Mouse (Mus musculus): ENCODE data around the gene Ap5s1.
"Not testable (repeated sequence)": the region's sequence is repeated elsewhere in the genome, so short reads cannot be mapped to it uniquely, and the experiment has no call there.

Gene Ap5s1

DNA sequence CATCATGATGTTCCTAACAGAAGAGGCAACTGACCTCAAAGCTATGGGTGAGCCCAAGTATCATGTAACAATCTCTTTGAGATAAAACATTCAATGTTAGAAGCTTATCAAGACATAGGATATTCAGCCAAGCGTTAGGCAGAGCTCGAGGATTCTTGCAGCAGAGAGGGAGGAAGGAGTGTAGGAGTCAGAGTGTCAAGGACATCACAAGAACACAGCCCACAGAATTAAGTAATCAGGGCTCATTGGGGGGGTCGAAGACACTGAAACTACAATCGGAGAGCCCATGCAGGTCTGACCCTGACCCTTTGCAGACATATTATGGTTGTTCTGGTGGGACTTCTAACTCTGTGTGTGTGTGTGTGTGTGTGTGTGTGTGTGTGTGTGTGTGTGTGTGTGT lies 13.2 kb downstream of the Ap5s1 start:
- Histone ChIP-seq H3K9me3 (ENCODE audit: low read length) (no peaks in the 10 kb centered on the region), H3K4me3 (replicated peaks; ENCODE audit: low read length) (no peak overlapping the region), H3K4me1 (replicated peaks; ENCODE audit: low read depth, low read length) (peaks cover 32% of the 10 kb centered on the region), H3K36me3 (ENCODE audit: insufficient read depth, low read length) (no peaks in the 10 kb centered on the region), H3K27me3 (ENCODE audit: insufficient read depth, low read length) (no peaks in the 10 kb centered on the region)
- TF ChIP-seq CTCF (conservative IDR thresholded peaks at IDR 0.05; ENCODE audit: low read length) (no peak), NANOG (IDR thresholded peaks at IDR 0.05; ENCODE audit: borderline replicate concordance, low read length) (no peak), POU5F1 (IDR thresholded peaks at IDR 0.05; ENCODE audit: borderline replicate concordance, low read length) (no peak)

DNA sequence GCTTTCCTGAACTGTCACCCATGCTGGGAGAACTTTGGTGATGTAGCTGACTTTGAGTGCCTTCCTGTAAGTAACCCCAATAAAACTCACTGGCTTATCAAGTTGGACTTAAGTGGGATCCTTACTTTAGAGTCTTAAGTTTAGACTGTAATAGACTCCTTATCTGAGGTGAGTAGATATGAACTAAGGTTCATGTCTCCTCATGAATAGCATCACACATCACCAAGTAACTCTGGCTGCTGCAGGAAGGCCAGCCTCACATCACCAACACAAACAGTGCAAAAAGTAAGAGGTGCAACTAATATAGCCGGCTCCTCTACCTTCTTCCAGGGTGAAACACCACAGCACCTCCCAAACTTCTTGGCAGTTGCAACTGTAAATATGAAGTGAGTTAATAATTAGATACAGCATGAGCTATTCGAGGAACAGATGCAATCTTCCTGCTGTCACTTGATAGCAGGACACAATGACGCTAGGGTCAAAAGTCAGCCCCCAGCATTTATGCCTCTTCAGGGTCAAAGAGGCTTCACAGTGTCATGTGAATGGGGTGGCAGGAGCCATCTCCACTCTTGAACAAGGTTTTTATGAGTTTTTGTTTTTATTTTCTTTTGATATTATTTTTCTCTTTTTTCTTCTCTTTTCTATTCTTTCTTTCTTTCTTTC lies 15.1 kb downstream of the Ap5s1 start:
- TF ChIP-seq NANOG (IDR thresholded peaks at IDR 0.05; ENCODE audit: borderline replicate concordance, low read length) (no peak), POU5F1 (IDR thresholded peaks at IDR 0.05; ENCODE audit: borderline replicate concordance, low read length) (no peak), CTCF (conservative IDR thresholded peaks at IDR 0.05; ENCODE audit: low read length) (no peak)
- Histone ChIP-seq H3K9me3 (ENCODE audit: low read length) (no peaks in the 10 kb centered on the region), H3K4me3 (replicated peaks; ENCODE audit: low read length) (no peak overlapping the region), H3K36me3 (ENCODE audit: insufficient read depth, low read length) (no peaks in the 10 kb centered on the region), H3K4me1 (replicated peaks; ENCODE audit: low read depth, low read length) (peaks cover 25% of the 10 kb centered on the region), H3K27me3 (ENCODE audit: insufficient read depth, low read length) (no peaks in the 10 kb centered on the region)

DNA sequence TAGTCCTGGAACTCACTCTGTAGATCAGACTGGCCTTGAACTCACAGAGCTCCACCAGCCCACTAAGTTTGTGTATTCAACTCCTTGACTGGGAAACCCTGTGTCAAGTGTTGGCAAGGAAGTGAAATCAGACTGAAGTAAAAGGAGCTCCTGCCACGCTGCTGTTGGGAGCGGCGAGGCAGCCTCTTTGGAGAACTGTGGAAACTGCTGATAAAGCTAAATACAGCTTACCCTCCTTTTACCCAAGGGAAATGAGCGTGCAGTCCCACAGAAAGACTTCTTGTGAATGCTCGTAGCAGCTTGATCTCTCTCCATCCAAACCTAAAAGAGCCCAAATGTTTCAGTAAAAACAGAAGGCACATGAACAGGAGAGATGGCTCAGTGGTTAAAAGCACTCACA lies 15.7 kb downstream of the Ap5s1 start:
- Histone ChIP-seq H3K9me3 (ENCODE audit: low read length) (no peaks in the 10 kb centered on the region), H3K27me3 (ENCODE audit: insufficient read depth, low read length) (no peaks in the 10 kb centered on the region), H3K4me1 (replicated peaks; ENCODE audit: low read depth, low read length) (peaks cover 20% of the 10 kb centered on the region), H3K4me3 (replicated peaks; ENCODE audit: low read length) (no peak overlapping the region), H3K36me3 (ENCODE audit: insufficient read depth, low read length) (no peaks in the 10 kb centered on the region)
- TF ChIP-seq NANOG (IDR thresholded peaks at IDR 0.05; ENCODE audit: borderline replicate concordance, low read length), result no peak
- TF ChIP-seq CTCF (conservative IDR thresholded peaks at IDR 0.05; ENCODE audit: low read length), result no peak
- no peak for TF ChIP-seq POU5F1 (IDR thresholded peaks at IDR 0.05; ENCODE audit: borderline replicate concordance, low read length)

DNA sequence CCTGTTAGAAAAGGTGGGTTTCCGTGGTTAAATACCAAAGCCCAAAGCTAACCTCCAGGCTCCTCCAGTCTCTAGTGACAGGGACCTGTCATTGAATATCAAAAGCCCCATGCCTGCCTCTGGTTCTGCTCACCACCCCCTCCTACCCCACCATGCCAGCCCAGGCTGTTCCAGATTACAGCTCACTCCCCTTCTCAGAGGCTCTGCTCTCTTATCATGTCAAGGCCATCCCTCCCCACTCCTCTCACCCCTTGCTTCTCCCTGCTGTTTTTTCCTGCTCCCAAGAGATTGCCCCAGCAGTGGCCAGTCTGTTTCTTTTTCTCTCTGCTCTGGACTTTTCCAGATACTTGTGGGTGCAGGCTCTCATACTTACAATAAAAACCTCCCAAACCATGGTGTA lies 16.7 kb downstream of the Ap5s1 start:
- H3K9me3 ChIP-seq (ENCODE audit: low read length), result no peaks in the 10 kb centered on the region

DNA sequence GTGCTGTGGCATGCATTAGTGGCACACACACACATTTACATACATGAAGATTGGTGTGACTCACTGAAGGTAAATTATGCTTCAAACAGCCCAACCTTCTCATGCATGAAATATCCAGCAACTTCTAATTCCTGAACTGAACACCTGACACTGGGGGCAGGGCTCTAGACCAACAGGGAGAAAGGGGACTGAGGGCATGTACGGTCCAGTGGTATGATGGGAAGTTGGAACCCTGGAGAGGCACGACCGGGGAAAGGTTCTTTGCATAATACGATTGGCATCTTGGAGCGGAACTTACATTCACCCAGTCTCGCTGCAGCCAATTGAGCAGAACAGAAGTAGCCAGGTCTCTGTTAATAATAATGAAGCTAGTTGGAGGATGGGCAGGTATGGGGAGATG lies 18.3 kb downstream of the Ap5s1 start:
- Histone ChIP-seq H3K4me3 (replicated peaks; ENCODE audit: low read length) (no peak overlapping the region), H3K36me3 (ENCODE audit: insufficient read depth, low read length) (no peaks in the 10 kb centered on the region), H3K4me1 (replicated peaks; ENCODE audit: low read depth, low read length) (peaks cover 15% of the 10 kb centered on the region), H3K9me3 (ENCODE audit: low read length) (no peaks in the 10 kb centered on the region), H3K27me3 (ENCODE audit: insufficient read depth, low read length) (no peaks in the 10 kb centered on the region)
- no peak for TF ChIP-seq CTCF (conservative IDR thresholded peaks at IDR 0.05; ENCODE audit: low read length)
- no peak for TF ChIP-seq POU5F1 (IDR thresholded peaks at IDR 0.05; ENCODE audit: borderline replicate concordance, low read length)
- no peak for TF ChIP-seq NANOG (IDR thresholded peaks at IDR 0.05; ENCODE audit: borderline replicate concordance, low read length)

More for the DNA sequence above, 16.7 kb downstream of the Ap5s1 start:
- H3K4me1 ChIP-seq (replicated peaks; ENCODE audit: low read depth, low read length), result peaks cover 9% of the 10 kb centered on the region
- no peak overlapping the region for H3K4me3 ChIP-seq (replicated peaks; ENCODE audit: low read length)
- no peak for TF ChIP-seq POU5F1 (IDR thresholded peaks at IDR 0.05; ENCODE audit: borderline replicate concordance, low read length)
- TF ChIP-seq CTCF (conservative IDR thresholded peaks at IDR 0.05; ENCODE audit: low read length), result no peak
- no peak for TF ChIP-seq NANOG (IDR thresholded peaks at IDR 0.05; ENCODE audit: borderline replicate concordance, low read length)
- H3K36me3 ChIP-seq (ENCODE audit: insufficient read depth, low read length), result no peaks in the 10 kb centered on the region
- no peaks in the 10 kb centered on the region for H3K27me3 ChIP-seq (ENCODE audit: insufficient read depth, low read length)

DNA sequence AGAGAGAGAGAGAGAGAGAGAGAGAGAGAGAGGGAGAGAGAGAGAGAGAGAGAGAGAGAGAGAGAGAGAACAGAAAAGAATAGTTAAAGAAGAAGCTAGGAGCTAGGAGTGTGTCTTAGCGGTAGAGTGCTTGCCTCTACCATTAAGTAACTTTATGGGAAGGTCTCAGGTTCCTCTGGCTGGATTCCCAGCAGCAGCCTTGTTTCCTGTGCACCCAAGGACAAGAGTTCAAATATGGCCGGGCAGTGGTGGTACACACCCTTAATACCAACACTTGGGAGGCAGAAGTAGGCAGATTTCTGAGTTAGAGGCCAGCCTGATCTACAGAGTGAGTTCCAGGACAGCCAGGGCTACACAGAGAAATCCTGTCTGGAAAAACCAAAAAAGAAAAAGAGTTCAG lies 19.8 kb downstream of the Ap5s1 start:
- not testable (repeated sequence) for H3K36me3 ChIP-seq (ENCODE audit: insufficient read depth, low read length); H3K4me3 ChIP-seq (replicated peaks; ENCODE audit: low read length); H3K27me3 ChIP-seq (ENCODE audit: insufficient read depth, low read length); H3K9me3 ChIP-seq (ENCODE audit: low read length)
- H3K4me1 ChIP-seq (replicated peaks; ENCODE audit: low read depth, low read length), result peaks cover 21% of the 10 kb centered on the region

DNA sequence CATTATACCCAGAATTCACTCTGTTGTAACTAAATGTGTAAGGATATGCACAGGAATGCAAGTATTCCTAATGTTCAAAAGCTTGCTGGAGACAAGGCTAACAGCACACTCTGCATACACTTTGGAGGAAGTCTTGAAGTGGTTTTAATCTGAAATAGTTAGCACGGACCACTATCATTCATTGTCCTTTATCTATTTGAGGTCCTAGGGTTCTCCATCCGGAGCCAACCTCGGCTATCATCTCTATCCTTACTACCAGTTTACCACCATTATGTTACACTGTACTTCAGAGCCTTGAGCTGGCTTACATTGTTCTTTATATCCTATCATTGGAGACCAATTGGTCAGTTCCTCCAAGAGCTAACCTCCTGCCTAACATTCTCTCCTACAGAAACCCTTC lies 20.4 kb downstream of the Ap5s1 start:
- no peaks in the 10 kb centered on the region for H3K36me3 ChIP-seq (ENCODE audit: insufficient read depth, low read length)
- no peak for TF ChIP-seq POU5F1 (IDR thresholded peaks at IDR 0.05; ENCODE audit: borderline replicate concordance, low read length)
- TF ChIP-seq CTCF (conservative IDR thresholded peaks at IDR 0.05; ENCODE audit: low read length), result no peak
- no peak for TF ChIP-seq NANOG (IDR thresholded peaks at IDR 0.05; ENCODE audit: borderline replicate concordance, low read length)
- H3K27me3 ChIP-seq (ENCODE audit: insufficient read depth, low read length), result no peaks in the 10 kb centered on the region
- peaks cover 27% of the 10 kb centered on the region for H3K4me1 ChIP-seq (replicated peaks; ENCODE audit: low read depth, low read length)
- H3K4me3 ChIP-seq (replicated peaks; ENCODE audit: low read length), result no peak overlapping the region
- no peaks in the 10 kb centered on the region for H3K9me3 ChIP-seq (ENCODE audit: low read length)

DNA sequence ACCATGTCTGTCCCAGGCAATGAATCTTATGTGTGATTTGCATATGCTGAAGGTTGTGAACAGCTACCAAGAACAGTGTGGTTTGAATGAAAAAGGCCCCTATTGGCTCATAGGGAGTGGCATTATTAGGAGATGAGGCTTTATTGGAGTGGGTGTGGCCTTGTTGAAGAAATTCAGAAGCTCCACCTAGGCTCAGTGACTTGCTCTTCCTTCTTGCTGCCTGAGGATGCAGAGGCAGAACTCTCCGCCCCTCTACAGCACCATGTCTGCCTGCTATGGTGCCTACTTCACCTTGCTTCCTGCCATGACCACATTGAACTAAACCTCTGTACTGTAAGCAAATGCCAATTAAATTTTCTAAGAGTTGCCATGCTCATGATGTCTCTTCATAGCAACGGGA lies 25.7 kb downstream of the Ap5s1 start:
- Histone ChIP-seq H3K27me3 (ENCODE audit: insufficient read depth, low read length) (no peaks in the 10 kb centered on the region), H3K4me1 (replicated peaks; ENCODE audit: low read depth, low read length) (peaks cover 57% of the 10 kb centered on the region), H3K36me3 (ENCODE audit: insufficient read depth, low read length) (peaks cover 19% of the 10 kb centered on the region), H3K9me3 (ENCODE audit: low read length) (no peaks in the 10 kb centered on the region), H3K4me3 (replicated peaks; ENCODE audit: low read length) (peak overlapping the region; percentile 87)
- TF ChIP-seq CTCF (conservative IDR thresholded peaks at IDR 0.05; ENCODE audit: low read length), result no peak
- no peak for TF ChIP-seq NANOG (IDR thresholded peaks at IDR 0.05; ENCODE audit: borderline replicate concordance, low read length)
- no peak for TF ChIP-seq POU5F1 (IDR thresholded peaks at IDR 0.05; ENCODE audit: borderline replicate concordance, low read length)
